Mouse (Mus musculus) hindbrain, embryonic 12.5 days (tissue): Measurements from ENCODE around the gene 4933430I17Rik. TPM values are rescaled to one million over a fixed set of nuclear protein-coding genes. Genes with fewer than 3 reads are reported as not detected.
A peak's percentile ranks its signal among the peaks of the same experiment; 100 is the strongest.

Experiments
- ATAC-seq: fragments of 200-750 bp; cut with Nextera tagmentation; 2 replicates; pipeline ENCODE4 v1.8.0; 2017; ENCODE audit warnings: moderate TSS enrichment; ENCODE audit not compliant: low FRiP score
- H3K27ac ChIP-seq: fragments of 300-500 bp; sonication (generic); 2 replicates; pipeline ENCODE4 v1.5.1; 2016; ENCODE audit warnings: mild to moderate bottlenecking
- H3K27me3 ChIP-seq: fragments of 300-500 bp; sonication (generic); 2 replicates; pipeline ENCODE4 v1.6.1; 2016; ENCODE audit warnings: mild to moderate bottlenecking
- H3K36me3 ChIP-seq: fragments of 300-500 bp; sonication (generic); 2 replicates; pipeline ENCODE4 v1.6.1; 2016; ENCODE audit warnings: mild to moderate bottlenecking
- H3K4me1 ChIP-seq: fragments of 300-500 bp; sonication (generic); 2 replicates; pipeline ENCODE4 v1.6.1; 2016
- H3K4me2 ChIP-seq: fragments of 300-500 bp; sonication (generic); replicated peaks from 2 replicates; pipeline ENCODE4 v1.6.1; 2016; ENCODE audit warnings: mild to moderate bottlenecking
- H3K4me3 ChIP-seq: fragments of 300-500 bp; sonication (generic); 2 replicates; pipeline ENCODE4 v1.5.1; 2016; ENCODE audit warnings: mild to moderate bottlenecking
- H3K9ac ChIP-seq: fragments of 300-500 bp; sonication (generic); 2 replicates; pipeline ENCODE4 v1.6.1; 2016; ENCODE audit warnings: mild to moderate bottlenecking, moderate library complexity
- H3K9me3 ChIP-seq: fragments of 300-500 bp; sonication (generic); replicated peaks from 2 replicates; pipeline ENCODE4 v1.6.1; 2016; ENCODE audit warnings: mild to moderate bottlenecking
- WGBS: fragments of 180-500 bp; shearing (Covaris S2); methylation state at CpG from one replicate; pipeline ENCODE4 v1.1.7; 2016; 5-methylcytosine and 5-hydroxymethylcytosine counted together
- polyA plus RNA-seq: library from polyadenylated mRNA; unstranded; fragments of >200 nt; fragmentation: Nextera tagmentation; extraction: Ambion mirVana; gene quantifications from 2 replicates; pipeline ENCODE4 v1.2.1, GENCODE M21; 2016

4933430I17Rik gene
- polyA plus RNA-seq, 1 experiment from 2014 or later: 0.84 TPM

DNA sequence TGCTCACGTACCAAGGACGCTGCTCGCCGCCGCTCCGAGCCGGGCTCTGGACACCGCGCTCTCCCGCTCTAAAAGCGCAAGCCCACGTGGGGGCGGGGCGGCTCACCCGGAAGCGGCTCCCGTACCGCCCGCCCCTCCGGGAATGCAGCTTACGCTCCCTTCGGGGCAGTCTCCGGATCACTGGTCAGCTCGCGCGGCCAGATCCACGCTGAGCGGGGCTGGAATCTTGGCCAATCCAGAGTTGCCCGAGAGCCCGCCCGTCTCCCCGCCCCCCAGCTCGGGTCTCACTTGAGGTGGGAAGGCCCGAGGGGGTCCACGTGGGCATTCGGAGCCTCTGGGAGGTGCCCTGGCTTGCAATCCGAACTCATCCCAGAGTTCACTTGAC is 5.3 kb upstream of the 4933430I17Rik start, which contains the start of gene Alad:
TSS of gene Alad (minus strand) at position 70 of the 385 bp plus-strand sequence.
- peak; percentile 84 for ATAC-seq
- Histone ChIP-seq H3K9me3 (no peaks in the 10 kb centered on the region), H3K27ac (peak within 1 kb of the TSS; percentile 83), H3K27me3 (no peaks in the 10 kb centered on the region), H3K4me1 (peaks cover 33% of the 10 kb centered on the region), H3K9ac (peak within 1 kb of the TSS; percentile 74), H3K36me3 (peaks cover 8% of the 10 kb centered on the region), H3K4me3 (peak within 1 kb of the TSS; percentile 75), H3K4me2 (peak within 1 kb of the TSS; percentile 72)
- under 1% methylated on average over 37 of the region's 37 CpGs for WGBS

- Histone ChIP-seq H3K27ac (no peak overlapping the region), H3K27me3 (no peaks in the 10 kb centered on the region), H3K4me3 (no peak overlapping the region), H3K9ac (no peak overlapping the region), H3K4me1 (peaks cover 30% of the 10 kb centered on the region), H3K36me3 (peaks cover 8% of the 10 kb centered on the region), H3K4me2 (no peak overlapping the region), H3K9me3 (no peaks in the 10 kb centered on the region)
- 96% methylated on average over 2 of the region's 2 CpGs for WGBS
- ATAC-seq: no peak
Measured at GRCm38 (mm10) chr4:62520892-62521400, 4.2 kb upstream of the 4933430I17Rik start.

DNA sequence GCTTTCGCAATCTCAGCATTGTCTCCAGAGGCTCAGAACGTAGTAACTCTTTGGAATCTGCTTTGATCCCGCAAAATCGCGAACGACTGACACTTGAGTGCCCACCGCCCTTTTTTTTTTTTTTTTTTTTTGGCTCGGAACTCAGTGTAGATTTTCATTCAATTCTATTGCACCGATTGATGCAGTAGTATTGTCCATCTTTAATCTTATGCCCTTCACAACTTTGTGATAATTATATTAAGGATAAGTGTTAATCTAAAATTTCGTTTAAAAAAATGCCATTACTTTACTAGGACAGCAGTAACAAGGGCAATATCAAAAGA is 281 bp downstream of the 4933430I17Rik start:
- Histone ChIP-seq H3K27me3 (0 out of 2 replicates have a peak, but pooled peaks cover 3% of the 10 kb centered on the region), H3K4me1 (peaks cover 12% of the 10 kb centered on the region), H3K4me2 (peak overlapping the region; percentile 90), H3K9me3 (no peaks in the 10 kb centered on the region), H3K9ac (no peak overlapping the region; the same call in 1 of the 2 replicates), H3K27ac (no peak overlapping the region), H3K4me3 (peak overlapping the region; percentile 69), H3K36me3 (peaks cover 8% of the 10 kb centered on the region)
- no peak for ATAC-seq
- 2% methylated on average over 10 of the region's 10 CpGs for WGBS

DNA sequence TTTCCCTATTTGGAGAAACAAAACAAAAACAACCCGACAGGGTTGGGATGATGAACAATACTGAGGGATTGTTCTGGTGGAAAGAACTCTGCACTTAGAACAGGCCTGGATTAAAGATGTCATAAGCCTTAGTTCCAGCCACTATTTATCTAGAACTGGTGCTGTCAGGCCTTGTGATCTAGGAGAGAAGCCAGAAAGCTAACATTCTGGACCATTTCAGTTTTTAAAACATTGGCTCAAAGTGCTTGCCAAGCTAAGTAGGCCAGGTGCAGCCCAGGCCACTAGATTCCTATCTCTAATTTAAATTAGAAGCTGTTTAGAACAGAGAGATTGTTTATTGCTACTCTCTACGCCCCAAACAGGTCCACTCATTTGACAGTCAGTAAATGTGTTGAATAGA is 1.1 kb downstream of the 4933430I17Rik start:
- no peak overlapping the region for H3K4me2 ChIP-seq
- 71% methylated on average over 2 of the region's 2 CpGs for WGBS
- peaks cover 8% of the 10 kb centered on the region for H3K36me3 ChIP-seq
- no peaks in the 10 kb centered on the region for H3K9me3 ChIP-seq
- 0 out of 2 replicates have a peak, but pooled peaks cover 3% of the 10 kb centered on the region for H3K27me3 ChIP-seq
- no peak for ATAC-seq
- H3K27ac ChIP-seq: no peak overlapping the region
- no peak overlapping the region for H3K9ac ChIP-seq
- H3K4me3 ChIP-seq: no peak overlapping the region
- H3K4me1 ChIP-seq: peaks cover 10% of the 10 kb centered on the region

- H3K9me3 ChIP-seq: no peaks in the 10 kb centered on the region
- H3K4me2 ChIP-seq: no peak overlapping the region
- 81% methylated on average over 4 of the region's 4 CpGs for WGBS
- H3K4me1 ChIP-seq: peaks cover 10% of the 10 kb centered on the region
- H3K9ac ChIP-seq: no peak overlapping the region
- peaks cover 3% of the 10 kb centered on the region; the same call in 1 of the 2 replicates for H3K36me3 ChIP-seq
- 0 out of 2 replicates have a peak, but pooled peaks cover 3% of the 10 kb centered on the region for H3K27me3 ChIP-seq
- no peak for ATAC-seq
- H3K27ac ChIP-seq: no peak overlapping the region
- no peak overlapping the region for H3K4me3 ChIP-seq
Measured at GRCm38 (mm10) chr4:62527655-62528054, 2.5 kb downstream of the 4933430I17Rik start.

DNA sequence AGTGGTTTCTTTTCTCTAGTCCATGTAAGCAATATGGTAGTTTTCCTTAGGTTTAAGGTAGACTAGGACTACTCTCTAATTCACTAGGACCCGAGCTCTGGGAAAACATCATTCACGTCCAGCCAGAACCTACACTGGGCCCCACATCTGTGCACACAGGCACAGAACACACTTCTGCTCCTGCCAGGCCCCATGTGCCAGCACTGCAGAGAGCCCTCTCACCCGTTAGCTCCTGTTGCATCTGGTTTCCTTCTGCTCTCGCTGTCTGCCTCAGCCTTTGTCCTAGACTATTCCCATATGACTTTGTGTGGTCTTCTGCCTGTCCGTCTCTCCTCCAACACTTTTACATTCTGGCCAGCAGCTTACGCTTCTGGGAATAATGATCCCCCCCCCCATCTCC is 8.6 kb downstream of the 4933430I17Rik start:
- H3K27ac ChIP-seq: no peak overlapping the region
- H3K4me1 ChIP-seq: no peaks in the 10 kb centered on the region
- no peaks in the 10 kb centered on the region for H3K36me3 ChIP-seq
- H3K9me3 ChIP-seq: no peaks in the 10 kb centered on the region
- H3K4me3 ChIP-seq: no peak overlapping the region
- 68% methylated on average over 6 of the region's 6 CpGs for WGBS
- H3K27me3 ChIP-seq: no peaks in the 10 kb centered on the region
- H3K9ac ChIP-seq: no peak overlapping the region
- ATAC-seq: no peak
- no peak overlapping the region for H3K4me2 ChIP-seq

DNA sequence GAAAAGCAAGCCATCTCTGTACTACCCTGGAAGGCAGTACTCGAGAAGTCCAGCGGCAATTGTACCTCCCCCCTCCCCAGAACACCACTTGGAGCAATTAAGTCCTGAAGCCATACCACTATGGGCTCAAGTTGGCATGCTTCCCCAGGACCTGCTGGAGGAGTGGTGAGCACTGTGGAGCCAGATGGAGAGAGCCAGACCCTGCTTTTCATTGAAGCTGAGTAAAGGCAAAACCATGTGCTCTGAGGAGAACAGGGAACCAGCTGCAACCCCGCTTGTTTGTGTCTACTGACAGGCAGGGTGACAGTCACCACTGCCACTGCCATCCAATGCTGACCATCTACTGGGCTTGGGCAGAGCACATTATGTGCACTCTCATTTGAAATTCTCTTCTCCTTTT is 16.6 kb downstream of the 4933430I17Rik start:
- Histone ChIP-seq H3K9me3 (no peaks in the 10 kb centered on the region), H3K4me2 (no peak overlapping the region), H3K4me1 (no peaks in the 10 kb centered on the region), H3K4me3 (no peak overlapping the region), H3K27ac (no peak overlapping the region), H3K36me3 (no peaks in the 10 kb centered on the region), H3K9ac (no peak overlapping the region), H3K27me3 (no peaks in the 10 kb centered on the region)
- ATAC-seq: no peak
- WGBS: 83% methylated on average over 3 of the region's 3 CpGs

DNA sequence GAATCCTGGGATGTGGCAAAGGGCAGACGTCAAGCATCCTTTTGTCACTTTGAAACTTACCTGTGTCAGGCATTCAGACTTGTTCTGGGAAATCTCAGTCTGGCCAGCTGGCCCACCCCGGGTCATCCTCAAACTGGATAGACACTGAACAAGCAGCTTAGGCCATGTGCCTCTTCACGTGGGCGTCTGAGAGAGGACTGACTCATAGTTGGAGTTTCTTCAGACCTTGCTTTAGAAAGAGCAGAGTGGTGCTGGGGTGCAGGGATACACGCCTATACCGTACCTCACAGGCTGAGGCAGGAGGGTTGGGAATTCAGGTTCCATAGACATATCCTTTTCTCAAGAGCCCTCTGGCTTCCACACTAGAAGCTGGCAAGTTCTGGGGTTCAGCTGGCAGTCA is 18.6 kb downstream of the 4933430I17Rik start:
- Histone ChIP-seq H3K36me3 (no peaks in the 10 kb centered on the region), H3K4me2 (no peak overlapping the region), H3K27ac (no peak overlapping the region), H3K9me3 (no peaks in the 10 kb centered on the region), H3K4me1 (no peaks in the 10 kb centered on the region), H3K4me3 (no peak overlapping the region), H3K9ac (no peak overlapping the region), H3K27me3 (no peaks in the 10 kb centered on the region)
- WGBS: 89% methylated on average over 6 of the region's 6 CpGs
- ATAC-seq: no peak

GRCm38 (mm10) chr4:62544801-62545200 is 19.6 kb downstream of the 4933430I17Rik start:
- Histone ChIP-seq H3K4me1 (no peaks in the 10 kb centered on the region), H3K9me3 (no peaks in the 10 kb centered on the region), H3K27me3 (no peaks in the 10 kb centered on the region), H3K4me2 (no peak overlapping the region), H3K27ac (no peak overlapping the region), H3K4me3 (no peak overlapping the region), H3K36me3 (no peaks in the 10 kb centered on the region), H3K9ac (no peak overlapping the region)
- no peak for ATAC-seq

DNA sequence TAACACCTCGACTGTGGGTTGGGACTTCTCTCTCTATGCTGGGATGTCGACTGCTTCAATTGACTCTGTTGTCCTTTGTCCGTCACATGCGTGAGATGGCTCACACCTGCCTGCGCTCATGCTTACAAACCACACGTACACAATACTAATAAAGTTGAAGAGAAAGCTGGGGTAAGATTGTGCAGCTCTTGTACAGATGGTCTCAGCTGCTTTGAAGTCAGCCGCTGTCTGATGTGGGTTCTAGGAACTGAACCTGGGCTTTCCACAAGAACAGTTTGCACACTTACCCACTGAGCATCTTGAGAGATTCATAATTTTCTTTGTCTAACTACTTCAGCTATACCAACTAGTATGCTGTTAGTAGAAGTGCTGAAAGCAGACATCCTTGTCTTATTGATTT is 26.8 kb downstream of the 4933430I17Rik start:
- H3K4me1 ChIP-seq: no peaks in the 10 kb centered on the region
- ATAC-seq: no peak
- H3K9ac ChIP-seq: no peak overlapping the region
- 85% methylated on average over 7 of the region's 7 CpGs for WGBS
- H3K4me2 ChIP-seq: no peak overlapping the region
- no peak overlapping the region for H3K27ac ChIP-seq
- H3K9me3 ChIP-seq: no peaks in the 10 kb centered on the region
- H3K36me3 ChIP-seq: no peaks in the 10 kb centered on the region
- no peaks in the 10 kb centered on the region for H3K27me3 ChIP-seq
- no peak overlapping the region for H3K4me3 ChIP-seq

DNA sequence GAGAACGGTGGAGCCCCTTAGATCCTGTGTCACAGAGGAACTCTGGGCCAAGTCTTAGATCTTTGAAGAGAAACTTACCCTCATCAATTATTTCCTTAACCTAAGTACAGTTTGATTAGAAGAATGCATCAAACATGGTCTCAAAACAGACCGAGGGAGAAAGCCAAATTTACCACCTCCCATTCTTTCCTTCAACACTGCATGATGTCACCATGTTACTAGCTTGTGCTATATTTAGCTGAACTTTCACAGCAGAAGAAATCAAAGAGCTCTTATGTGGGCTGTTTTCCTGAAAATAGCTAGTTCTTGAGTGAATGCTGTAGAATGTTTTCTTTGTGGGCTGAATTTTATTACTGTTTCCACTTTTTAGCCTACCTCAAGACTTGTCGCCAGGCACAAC is 32.3 kb downstream of the 4933430I17Rik start:
- Histone ChIP-seq H3K9me3 (no peaks in the 10 kb centered on the region), H3K4me3 (no peak overlapping the region), H3K9ac (no peak overlapping the region), H3K36me3 (no peaks in the 10 kb centered on the region), H3K4me1 (peaks cover 6% of the 10 kb centered on the region; the same call in 1 of the 2 replicates), H3K4me2 (no peak overlapping the region), H3K27ac (no peak overlapping the region), H3K27me3 (no peaks in the 10 kb centered on the region)
- ATAC-seq: no peak
- WGBS: 75% methylated on average over 3 of the region's 3 CpGs

DNA sequence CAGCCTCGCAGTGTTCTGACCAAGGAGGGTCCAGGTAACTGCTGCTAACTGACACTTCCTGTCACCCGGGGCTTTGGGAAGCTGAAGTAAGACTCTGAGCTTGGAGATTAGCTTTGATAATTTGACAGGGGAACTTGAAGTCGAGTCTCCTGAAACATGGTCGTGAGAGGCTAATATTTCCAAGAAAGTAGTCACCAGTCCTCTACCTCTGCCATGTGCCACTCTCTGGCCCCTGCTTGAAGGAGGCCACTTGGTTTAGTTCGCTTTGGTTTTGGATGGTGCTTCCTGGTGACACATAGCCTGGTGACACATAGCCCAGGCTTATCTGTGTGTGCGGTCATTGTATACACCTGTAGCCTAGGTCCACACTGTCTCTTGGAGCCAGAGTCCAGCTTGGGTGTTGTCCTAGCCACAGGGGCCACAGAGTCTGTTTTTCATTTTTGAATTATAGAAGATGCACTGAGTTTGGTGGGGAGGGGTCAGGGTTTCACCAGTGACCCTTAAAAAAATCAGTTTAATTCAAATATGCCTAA is 34.7 kb downstream of the 4933430I17Rik start, which contains the start of gene Rgs3:
TSS of gene Rgs3 (plus strand) at position 51 of the 533 bp plus-strand sequence.
- Histone ChIP-seq H3K27me3 (no peaks in the 10 kb centered on the region), H3K4me3 (no peak within 1 kb of the TSS), H3K27ac (no peak within 1 kb of the TSS), H3K4me2 (no peak within 1 kb of the TSS), H3K4me1 (peaks cover 6% of the 10 kb centered on the region; the same call in 1 of the 2 replicates), H3K9ac (no peak within 1 kb of the TSS), H3K36me3 (no peaks in the 10 kb centered on the region), H3K9me3 (no peaks in the 10 kb centered on the region)
- no peak for ATAC-seq
- 72% methylated on average over 6 of the region's 6 CpGs for WGBS

DNA sequence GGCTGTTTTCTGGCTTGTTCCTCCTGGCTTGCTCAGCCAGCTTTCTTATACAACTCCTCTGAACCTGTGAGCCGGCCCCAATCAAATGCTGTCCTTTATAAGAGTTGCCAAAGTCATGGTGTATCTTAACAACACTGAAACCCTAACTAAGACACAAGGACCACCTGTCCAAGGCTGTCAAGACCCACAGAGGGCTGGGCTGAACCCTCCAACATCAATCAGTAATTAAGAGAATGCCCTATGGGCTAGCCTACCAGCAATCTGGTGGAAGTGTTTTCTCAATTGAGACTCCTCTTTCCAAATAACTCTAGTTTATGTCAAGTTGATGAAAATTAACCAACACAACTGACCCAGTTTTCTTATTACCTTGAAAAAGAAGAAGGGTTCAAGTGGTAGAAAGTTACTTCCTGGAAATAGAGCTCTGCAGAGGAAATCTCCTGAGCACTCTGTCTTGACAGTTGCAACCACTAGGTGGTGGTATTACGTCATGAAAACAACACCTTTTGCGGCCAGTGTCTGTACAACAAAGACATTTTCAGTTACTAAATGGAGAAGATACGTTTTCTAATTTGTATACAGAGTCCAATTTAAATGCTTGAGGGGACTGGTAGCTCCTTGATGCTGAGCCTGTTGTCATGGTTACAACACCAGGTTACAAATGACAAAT is 35.9 kb downstream of the 4933430I17Rik start:
- no peaks in the 10 kb centered on the region for H3K36me3 ChIP-seq
- 27% methylated on average over 4 of the region's 4 CpGs for WGBS
- H3K9ac ChIP-seq: no peak overlapping the region
- H3K27ac ChIP-seq: no peak overlapping the region
- no peak overlapping the region for H3K4me3 ChIP-seq
- H3K4me2 ChIP-seq: no peak overlapping the region
- H3K27me3 ChIP-seq: no peaks in the 10 kb centered on the region
- peaks cover 6% of the 10 kb centered on the region; the same call in 1 of the 2 replicates for H3K4me1 ChIP-seq
- H3K9me3 ChIP-seq: no peaks in the 10 kb centered on the region
- peak; percentile 62 for ATAC-seq
